Mouse (Mus musculus): ENCODE results near the gene Fam50b. TPM values are rescaled to one million over a fixed set of nuclear protein-coding genes. Genes with fewer than 3 reads are reported as not detected.

The Fam50b gene
- not detected in 2 replicates for polyA plus RNA-seq (2021; fragmentation: Nextera tagmentation)
- long read RNA-seq, experiment 1 = 0 reads
- long read RNA-seq, experiment 2 = 0 reads

GRCm38 (mm10) chr13:34734686-34735085 is at the start of gene Fam50b:
Gene Fam50b (plus strand): TSS chr13:34734850.

Other genes starting within 250 kb of the Fam50b start
- 7.6 and 7.7 TPM in 2 replicates for gene Pxdc1, start 81.4 kb upstream of the Fam50b start, polyA plus RNA-seq (2021; fragmentation: Nextera tagmentation)
- gene Prpf4b, start 140.5 kb downstream of the Fam50b start, polyA plus RNA-seq (2021; fragmentation: Nextera tagmentation) = 26.3 and 28.8 TPM in 2 replicates
- gene Fam217a, start 189.5 kb downstream of the Fam50b start, polyA plus RNA-seq (2021; fragmentation: Nextera tagmentation) = 0.84 and 1.6 TPM in 2 replicates
- not detected in 2 replicates for gene 4933417A18Rik, start 189.6 kb downstream of the Fam50b start, polyA plus RNA-seq (2021; fragmentation: Nextera tagmentation)
- gene Eci3, start 229.0 kb downstream of the Fam50b start, polyA plus RNA-seq (2021; fragmentation: Nextera tagmentation) = 0.20 and 1.5 TPM in 2 replicates